Mouse (Mus musculus) heart, adult 2 months (tissue): ENCODE results near the gene Gm867.
A peak's percentile ranks its signal among the peaks of the same experiment; 100 is the strongest.

Experiments used
- CTCF ChIP-seq: fragments of 200-600 bp; IDR thresholded peaks from 2 replicates; pipeline ENCODE4 v1.8.1; 2022; ENCODE audit warnings: antibody characterized with exemption, mild to moderate bottlenecking, moderate library complexity
- EP300 ChIP-seq: fragments of 200-500 bp; IDR thresholded peaks from 2 replicates; pipeline ENCODE4 v1.6.1; 2011; ENCODE audit warnings: low read depth, low read length, control low read depth; ENCODE audit not compliant: insufficient read depth

DNA sequence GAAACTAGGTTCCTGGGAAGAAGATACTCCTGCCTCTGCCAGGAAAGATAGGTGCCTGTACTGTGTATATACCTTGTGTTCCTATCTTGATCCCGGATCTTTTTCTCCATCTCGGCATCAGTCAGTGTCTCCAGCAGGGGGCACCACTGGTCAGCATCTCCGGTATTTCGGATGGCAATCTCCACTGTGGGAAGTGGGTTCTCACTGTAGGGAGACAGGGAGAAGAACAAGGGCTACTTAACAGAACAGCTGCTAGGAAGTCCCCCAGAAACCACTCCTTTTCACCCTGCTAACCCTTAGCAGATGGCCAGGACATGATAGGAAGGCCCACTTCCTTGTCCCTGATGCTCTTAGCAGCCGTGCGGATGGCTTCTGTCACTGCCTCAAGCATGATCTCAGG, 43.1 kb downstream of the Gm867 start:
- TF ChIP-seq EP300: peak; percentile 51; the same call in 1 of the 2 replicates
- peak; percentile 87 for TF ChIP-seq CTCF
